Mouse (Mus musculus): Measurements from ENCODE around the gene Slc13a5.

Slc13a5 gene

DNA sequence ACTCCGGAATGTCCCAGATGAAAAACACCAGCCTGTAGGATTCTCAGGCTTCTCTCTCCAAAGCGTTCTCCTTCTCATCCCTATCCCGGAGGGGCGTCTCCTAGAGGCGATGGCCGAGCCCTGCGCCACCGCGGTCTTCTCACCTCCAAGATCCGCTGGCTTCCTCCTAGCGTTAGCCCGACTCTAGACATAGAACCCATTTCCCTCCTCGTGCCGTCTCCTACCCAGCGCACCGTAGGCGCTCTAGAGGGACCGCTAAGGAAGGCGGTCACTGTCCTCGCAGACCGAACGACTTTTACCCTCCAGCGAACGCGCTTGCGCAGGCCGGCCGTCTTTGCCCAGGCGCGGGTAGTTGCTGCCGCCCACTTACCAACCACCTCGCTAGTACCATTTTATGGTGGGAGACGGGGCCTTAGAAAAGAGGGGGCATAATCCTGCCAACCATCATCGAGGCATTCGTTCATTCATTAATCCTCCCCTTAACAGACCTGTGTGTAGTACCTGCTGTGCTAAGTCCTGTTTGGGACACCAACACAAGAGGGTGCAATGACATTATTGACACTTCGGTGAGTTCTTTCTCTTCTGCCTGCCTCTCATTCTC is at the start of gene Slc13a5:
Gene Slc13a5 (minus strand): TSS at position 263 of the 601 bp plus-strand sequence.
- DNase-seq (ENCODE audit: extremely low spot score, low read depth, low spot score): no peak

DNA sequence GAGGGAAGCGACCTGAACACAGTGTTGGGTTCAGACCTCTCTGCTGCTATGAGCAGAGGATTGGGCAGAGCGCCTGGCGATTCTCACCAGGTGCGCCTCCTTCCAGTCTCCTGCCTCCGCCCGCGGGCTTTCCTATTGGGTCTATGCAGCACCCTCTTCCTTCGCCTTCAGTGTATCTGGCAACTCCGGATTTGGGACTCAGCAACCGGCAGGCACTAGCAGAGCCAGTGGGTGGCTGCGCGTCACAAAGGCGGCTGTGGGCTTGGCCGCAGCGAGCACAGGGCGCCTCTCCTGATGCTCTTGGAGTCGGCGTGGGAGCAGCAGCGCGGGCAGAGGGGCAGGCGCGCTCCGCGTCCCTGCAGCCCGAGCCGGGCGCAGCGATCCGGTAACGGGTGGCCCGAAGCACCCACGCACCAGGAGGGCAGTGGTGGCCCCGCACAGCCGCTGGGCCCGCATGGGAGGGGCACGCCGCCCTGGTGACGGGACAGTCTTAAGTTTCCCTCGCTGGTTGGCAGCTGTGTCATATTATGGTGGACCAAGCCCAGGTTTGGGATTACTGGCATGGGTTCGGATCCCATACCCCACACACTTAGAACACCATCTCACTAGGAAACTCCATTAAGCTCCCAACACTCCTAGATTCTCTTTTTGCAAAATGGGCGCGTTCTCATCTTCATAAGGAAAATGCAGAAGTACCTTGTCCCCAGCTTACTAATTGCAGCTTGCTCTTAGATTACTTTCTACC is 47.3 kb upstream of the Slc13a5 start, which contains the start of gene Fbxo39:
Gene Fbxo39 (plus strand): TSS at position 294 of the 745 bp plus-strand sequence.
- DNase-seq (ENCODE audit: extremely low spot score, low read depth, low spot score): no peak

DNA sequence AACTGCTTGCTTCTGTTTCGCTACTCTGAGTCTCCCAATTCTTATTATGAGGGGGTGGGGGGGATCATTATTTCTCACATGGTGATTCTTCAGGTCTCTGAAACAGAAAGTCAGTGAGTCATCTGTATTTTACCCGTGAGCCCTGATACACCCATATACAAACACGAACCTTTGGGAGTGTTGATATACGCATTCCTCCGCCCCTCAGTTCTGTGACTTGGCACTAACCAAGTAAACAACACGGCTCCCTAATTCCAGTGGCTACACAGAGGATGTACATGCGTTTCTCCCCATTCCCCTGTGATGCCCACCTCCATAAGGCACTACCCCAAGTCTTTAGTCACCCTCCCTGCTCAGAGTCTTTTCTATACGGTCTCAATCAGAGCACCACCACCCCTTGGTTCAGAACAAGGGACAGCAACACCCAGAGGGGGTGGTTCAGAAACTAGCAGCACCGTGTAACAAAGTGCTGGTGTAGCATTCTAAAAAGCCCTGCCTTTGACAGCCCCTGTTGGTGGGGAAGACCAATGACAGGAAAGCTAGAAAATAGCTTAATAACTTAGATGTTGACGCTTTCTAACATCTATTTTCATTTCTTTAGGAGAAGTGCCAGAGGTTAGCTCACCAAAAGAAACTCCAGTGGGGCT is 44.5 kb upstream of the Slc13a5 start:
- DNase-seq (ENCODE audit: extremely low spot score, low read depth, low spot score): no peak

DNA sequence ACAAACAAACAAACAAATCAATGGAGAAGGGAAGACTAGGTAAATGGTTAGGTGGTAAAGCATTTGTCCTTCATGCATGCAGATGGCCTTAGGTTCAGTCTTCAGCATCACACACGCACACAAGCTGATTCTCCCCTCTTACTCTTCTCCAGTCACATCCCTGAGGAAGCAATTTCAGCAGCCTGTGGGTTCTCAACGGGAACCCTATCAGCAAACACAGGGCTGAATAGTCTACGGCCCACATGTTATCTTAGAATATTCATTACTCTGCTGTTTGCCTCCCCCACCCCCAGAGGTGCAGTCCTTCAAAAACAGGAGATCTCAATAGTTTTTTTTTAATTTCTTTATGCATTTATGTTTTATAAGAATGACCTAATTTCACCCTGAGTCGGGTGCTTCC is 43.5 kb upstream of the Slc13a5 start:
- no peak for DNase-seq (ENCODE audit: extremely low spot score, low read depth, low spot score)

DNA sequence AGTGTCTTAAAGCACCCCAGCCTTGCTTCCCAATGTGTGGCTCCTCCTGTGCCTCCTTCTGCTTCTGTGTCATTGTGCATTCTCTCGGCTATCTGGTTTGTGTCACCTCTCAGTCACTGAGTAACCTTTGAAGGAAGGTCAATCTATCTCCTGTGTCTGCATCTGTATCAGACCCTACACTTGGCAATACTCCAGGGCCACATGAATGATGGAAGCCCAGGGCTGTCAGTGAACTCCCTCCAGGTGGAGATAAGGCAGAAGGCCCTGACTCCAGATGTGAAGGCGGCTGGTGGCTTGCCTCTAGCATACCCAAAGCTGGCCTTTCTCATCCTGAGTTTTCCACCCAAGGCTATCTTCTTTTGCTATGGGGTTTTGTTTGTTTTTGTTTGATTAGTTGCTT is 42.0 kb upstream of the Slc13a5 start:
- DNase-seq (ENCODE audit: extremely low spot score, low read depth, low spot score): no peak

DNA sequence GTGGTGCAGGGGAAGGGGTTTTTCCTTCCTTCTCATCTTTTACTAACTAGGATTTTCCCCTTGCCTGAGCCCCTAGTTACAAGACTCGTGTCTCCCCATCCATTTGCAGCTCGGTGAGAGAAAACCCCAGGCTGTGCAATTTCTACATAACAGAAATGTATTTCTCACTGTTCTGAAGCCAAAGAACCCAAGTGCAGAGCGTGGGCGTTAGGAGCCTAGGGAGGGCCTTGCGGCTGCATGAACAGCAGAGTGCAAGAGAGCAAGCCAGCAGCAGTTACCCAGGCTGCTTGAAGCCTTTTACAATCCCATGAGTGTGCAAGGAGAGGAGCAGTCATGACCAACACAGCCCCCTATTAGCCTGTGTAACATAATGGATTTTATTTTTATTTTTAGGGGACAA is 40.4 kb upstream of the Slc13a5 start:
- no peak for DNase-seq (ENCODE audit: extremely low spot score, low read depth, low spot score)

DNA sequence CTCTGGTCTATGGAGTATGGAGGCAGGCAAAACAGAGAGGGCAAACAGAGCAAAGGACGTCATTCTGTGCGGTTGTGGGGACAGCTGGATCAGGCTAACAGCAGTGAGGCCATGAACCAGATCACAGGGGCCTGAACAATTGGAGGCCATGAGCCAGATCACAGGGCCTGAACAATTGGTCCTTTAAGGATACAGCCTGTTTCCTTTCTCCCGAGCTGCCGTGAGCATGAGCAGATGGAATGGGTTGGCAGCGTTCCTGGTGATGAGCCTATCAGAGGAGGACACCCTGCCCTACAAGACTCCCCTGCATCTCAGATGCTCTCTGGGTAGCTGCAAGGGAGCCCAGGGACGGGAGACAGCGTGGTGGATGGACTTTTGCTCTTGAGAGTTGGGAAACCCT is 35.2 kb upstream of the Slc13a5 start:
- DNase-seq (ENCODE audit: extremely low spot score, low read depth, low spot score): no peak

DNA sequence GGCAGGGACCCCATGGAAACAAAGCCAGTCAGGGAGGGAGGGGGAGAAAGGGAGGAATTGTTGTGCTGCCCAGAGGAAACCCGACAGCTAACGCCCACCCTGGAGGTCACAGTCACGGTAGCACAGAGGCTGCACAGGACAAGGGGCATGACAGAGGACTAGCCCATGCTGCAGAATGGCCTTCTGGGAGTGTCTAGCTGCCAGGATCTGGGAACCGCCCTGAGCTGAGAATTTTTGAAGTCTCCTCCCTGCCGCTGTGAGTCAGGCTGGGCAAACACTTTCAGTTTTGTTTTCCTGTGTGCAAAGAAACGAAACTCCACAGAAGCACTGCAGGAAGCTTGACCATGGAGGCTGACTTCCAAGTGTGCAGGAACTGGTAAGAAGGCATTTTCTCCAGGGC is 34.3 kb upstream of the Slc13a5 start, which contains the start of gene Xaf1:
Gene Xaf1 (plus strand): TSS at position 296 of the 400 bp plus-strand sequence.
- DNase-seq (ENCODE audit: extremely low spot score, low read depth, low spot score): no peak

DNA sequence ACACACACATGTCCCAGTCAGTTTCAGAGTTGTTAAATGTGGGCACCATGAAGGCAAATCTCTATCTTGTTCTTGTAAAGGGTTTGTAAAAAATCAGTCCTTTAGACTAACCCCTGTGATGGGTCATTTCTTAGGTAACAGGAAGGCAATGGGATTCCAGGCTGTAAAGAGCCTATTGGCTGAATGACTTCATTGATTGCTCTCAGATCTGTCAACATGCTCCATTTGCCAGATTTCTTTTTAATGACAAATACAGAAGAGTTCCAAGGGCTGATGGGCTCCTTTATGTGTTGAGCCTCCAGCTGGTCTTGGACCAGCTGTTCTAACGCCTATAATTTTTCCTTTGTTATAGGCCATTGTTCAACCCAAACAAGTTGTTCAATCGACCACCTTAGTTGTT is 26.1 kb upstream of the Slc13a5 start:
- no peak for DNase-seq (ENCODE audit: extremely low spot score, low read depth, low spot score)

DNA sequence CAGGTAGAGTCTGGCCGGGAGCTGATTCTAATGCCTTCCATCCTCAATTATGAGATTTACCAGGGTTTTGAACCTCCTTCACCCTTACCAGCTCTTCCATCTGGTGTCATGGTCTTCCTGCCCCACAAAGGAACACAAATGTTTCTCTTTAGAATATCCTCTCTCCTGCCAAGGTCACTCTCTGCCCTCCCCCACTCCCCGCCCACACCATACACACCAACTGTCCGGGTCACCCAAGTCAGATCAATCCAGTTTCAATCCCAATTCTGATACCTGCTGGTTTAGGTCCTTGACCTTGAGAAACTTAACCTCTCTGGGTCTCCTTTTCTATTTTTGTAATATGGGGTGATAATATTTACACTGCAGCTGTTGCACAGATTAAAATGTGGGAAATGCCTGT is 20.5 kb upstream of the Slc13a5 start:
- DNase-seq (ENCODE audit: extremely low spot score, low read depth, low spot score): no peak

DNA sequence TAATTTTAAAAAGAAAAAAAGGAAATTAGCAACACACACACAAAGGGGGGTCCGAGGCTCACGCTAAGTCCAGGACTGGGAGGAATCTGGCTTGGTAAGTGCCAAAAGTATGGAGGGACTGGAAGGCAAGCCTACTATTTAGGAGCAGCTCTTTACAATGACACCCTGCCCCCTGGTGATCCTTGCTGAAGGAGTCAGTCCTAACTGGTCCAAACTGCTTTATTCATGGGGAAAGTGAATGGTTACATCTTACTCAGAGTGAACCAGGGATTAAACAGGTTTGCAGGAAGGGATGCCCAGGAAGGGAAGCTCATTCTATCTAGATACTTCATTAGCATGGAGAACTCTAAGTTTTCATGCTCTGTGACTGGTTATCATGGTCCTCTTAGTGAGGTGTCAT is 20.1 kb upstream of the Slc13a5 start:
- no peak for DNase-seq (ENCODE audit: extremely low spot score, low read depth, low spot score)

DNA sequence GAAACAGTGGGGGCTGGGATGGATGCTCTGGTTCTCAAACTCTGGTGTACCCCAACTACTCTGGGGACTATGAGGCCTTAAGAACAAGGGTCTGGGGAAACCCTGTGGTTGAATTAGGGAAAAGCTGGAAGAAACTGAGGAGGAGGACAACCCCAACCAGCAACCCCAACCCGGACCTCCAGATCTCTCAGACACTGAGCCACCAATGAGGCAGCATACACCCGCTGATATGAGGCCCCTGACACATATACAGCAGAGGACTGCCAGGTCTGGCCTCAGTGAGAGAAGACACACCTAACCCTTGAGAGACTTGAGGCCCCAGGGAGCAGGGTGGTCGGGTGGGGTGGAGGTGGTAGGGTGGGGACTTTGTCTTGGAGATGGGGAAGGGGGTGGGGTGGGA is 19.6 kb upstream of the Slc13a5 start:
- DNase-seq (ENCODE audit: extremely low spot score, low read depth, low spot score): no peak

DNA sequence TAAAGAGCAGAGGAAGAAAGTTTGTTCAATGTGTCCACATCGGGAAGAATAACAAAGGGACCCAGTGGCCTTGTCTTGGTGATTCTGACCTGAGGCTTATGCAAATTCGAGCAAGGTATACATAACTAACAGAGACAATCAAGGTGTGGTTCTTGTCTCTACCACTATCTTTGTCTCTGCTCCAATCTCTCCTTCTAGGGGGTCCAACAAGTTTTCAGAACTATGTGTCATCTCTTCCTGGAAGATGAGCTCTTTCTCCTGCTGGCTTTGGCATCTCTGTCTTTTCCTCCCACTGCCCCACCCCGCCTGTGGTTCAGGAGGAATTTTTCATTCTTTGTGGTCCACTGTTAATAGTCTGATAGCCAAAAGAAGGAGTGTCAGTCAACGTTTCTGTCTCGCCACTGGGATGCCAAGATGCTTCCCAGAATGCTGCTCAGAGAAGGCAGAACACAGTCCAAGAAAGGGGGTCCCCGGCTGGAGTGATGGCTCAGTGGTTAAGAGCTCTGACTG is 19.0 kb upstream of the Slc13a5 start:
- DNase-seq (ENCODE audit: extremely low spot score, low read depth, low spot score): no peak

DNA sequence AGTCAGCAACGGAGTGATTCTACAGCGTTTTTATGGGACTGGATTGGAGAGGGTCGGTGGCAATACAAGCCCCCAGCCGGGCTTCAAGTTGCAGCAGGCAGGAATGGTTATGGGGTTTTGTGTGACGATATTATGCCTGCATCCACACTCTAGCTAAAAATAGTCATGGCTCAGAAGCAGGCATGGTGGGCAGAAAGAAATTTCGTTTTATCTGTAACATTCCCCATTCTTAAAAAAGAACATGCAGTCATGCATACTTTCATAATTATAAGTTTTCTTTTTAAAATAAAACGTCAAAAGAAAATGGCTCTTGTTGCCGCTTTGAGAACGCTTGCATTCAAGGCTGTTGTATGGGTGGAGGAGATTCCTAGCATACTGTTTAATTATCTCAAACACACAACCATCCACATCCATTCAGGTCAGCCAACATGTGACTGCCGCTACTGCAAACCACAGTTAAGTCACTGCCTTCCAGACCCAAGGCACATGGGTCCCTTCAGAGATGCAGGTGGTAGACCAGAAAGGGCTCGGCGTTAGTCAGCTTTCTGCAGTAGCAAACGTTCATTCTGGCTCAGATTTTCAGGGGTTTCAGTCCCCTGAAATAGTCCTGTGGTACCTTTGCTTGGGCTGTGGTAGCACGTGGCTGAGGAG is 17.6 kb upstream of the Slc13a5 start:
- no peak for DNase-seq (ENCODE audit: extremely low spot score, low read depth, low spot score)

DNA sequence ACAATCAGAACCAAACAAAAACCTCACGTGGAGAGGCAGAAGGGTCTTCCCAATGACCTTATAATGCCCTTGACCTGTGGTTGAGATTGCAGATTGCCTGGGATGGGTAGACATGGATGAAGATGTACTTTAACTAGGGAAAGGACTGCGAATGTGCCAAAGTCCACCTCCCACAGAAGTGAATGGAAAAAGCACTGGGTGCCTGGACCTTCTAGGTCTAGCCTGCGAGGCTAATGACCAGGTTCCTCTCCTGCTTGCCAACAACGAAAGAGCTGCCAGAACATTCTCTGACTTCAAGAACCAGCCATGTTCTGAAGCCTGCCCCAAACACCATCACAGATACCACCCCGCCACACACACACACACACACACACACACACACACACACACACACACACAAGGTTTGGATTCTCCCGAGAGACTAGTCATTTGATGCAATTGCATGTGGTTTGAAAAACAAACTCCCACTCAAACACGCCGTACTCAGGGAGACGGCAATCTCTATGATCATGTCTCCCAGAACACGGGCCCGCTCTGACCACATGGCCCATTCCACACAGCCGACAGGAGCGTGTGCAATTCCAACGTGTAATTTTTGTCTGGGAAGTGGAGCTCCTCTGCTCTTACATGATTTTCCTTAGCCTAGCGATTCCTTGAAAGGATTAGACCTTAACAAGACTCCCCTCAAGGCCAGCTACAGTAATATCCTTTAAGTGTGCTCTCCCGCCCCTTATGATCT is 16.6 kb upstream of the Slc13a5 start:
- DNase-seq (ENCODE audit: extremely low spot score, low read depth, low spot score): no peak

DNA sequence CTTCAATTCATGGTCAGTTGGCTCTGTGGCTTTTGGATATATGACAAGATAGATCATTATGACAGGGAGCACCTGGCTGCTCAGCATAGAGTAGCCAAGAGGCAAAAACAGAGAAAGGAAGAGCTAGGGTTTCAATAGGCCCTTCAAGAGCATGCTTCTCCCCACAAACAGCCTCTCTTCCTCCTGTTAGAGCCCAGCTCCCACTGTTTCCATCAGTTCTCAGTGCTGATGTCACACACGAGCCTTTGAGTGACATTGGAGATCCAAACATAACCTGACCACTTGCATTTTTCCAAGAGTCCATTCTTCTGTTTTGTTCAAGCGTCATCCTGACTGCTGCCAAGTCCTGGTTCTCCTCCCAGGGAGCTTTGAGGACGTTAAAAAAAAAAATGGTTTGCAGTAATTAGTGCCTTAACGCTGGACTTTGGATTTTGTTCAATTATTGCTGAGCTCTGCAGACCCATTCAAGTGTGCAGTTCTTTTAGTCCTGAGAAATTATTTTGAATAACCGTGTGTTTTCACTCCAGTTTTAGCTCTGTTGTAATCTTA is 14.9 kb upstream of the Slc13a5 start:
- no peak for DNase-seq (ENCODE audit: extremely low spot score, low read depth, low spot score)

DNA sequence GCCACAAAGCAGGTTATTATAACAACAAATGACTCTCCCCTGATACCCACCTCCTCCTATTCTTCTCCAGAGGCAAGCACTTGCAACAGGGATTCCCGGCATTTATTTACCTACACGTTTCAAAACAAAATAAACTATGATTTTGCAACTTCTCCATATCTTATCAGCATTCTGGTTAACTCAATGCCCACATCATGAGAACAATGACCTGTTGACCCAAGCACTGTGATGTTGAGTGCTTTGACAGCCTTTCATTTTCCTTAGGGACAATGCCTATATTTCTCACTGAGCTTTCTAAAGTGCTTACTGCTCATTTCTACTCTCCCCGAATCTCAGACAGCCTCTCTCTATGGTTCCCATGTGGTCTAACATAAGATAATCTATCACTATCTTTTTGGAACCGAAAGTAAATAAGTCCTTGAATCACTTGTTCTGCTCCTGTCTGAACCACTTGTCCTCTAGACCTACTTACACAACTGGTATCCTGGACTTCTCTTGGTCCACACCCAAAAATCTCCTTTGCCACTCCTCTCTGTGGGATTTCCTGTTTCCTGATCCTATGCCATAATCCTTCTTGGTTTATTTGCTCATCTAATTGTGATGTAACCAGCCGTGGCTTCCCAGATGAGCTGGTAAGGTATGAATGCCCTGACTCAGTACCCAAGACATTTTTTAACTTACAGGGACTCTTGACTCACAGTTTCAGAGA is 14.3 kb upstream of the Slc13a5 start:
- DNase-seq (ENCODE audit: extremely low spot score, low read depth, low spot score): no peak

DNA sequence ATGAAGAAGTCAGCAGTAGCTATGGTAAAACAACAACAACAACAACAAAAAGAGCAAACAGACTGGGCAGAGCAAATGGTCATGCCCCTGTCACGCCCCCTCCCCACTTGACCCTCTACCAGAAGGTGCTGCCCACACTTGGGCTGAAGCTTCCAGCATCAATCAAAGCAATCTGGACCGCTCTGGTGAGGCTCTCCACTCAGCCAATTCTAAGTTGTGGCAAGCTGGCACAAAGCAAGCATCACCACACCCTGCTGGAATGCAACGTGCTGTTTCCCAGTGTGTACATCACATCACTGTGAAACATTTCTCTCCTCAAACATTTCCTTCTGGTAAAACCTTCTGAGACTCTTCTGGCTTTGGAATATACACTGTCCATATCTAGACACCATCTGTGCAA is 6.3 kb upstream of the Slc13a5 start:
- DNase-seq (ENCODE audit: extremely low spot score, low read depth, low spot score): no peak

DNA sequence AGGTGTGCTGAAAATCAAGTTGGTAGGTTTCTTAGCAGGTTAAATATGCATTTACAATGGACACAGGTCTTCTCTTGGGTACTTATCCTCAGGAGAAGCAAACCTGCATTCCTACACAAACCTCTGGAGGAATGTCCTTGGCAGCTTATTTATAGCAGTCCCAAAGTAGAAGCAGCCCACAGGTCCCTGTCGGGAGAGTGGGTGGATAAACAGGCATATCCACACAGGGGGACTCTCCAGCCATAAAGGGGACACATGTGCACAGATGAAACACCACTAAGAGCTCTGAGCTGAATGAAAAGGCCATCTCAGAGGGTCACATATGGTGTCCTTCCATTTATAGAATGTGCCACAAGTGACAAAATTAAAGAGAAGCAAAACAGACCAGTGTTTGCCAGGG is 4.7 kb upstream of the Slc13a5 start:
- no peak for DNase-seq (ENCODE audit: extremely low spot score, low read depth, low spot score)

Data from hindlimb bud, embryonic 11.5 days (tissue).